Mouse (Mus musculus): ENCODE data around the gene Rsl24d1. TPM values are rescaled to one million over a fixed set of nuclear protein-coding genes. Genes with fewer than 3 reads are reported as not detected.
A peak's percentile ranks its signal among the peaks of the same experiment; 100 is the strongest.
"Not testable (repeated sequence)": the region's sequence is repeated elsewhere in the genome, so short reads cannot be mapped to it uniquely, and the experiment has no call there.

Rsl24d1 gene
- polyA plus RNA-seq, 1 experiment = 18.8 TPM

DNA sequence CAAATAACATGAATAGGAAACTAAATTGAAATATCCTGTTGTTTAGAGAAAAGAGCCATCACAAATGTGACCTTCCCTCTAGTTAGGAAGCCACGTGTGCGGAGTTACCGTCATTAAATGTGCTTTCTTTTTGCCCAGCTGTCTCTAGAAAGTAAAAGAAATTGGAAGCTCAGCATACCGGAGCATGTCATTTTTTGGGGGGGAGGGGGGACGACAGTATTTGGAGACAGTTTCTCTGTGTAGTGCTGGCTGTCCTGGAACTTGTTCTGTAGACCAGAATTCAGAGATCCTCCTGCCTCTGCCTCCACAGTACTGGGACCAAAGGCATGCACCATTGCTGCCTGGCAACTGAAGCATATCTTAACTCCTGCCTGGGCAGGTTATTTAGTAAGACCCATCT is 11.7 kb upstream of the Rsl24d1 start, which contains the start of gene Khdc3:
TSS of gene Khdc3 (plus strand) at position 301 of the 400 bp plus-strand sequence.
- DNase-seq (ENCODE audit: low read depth) = no peak

DNA sequence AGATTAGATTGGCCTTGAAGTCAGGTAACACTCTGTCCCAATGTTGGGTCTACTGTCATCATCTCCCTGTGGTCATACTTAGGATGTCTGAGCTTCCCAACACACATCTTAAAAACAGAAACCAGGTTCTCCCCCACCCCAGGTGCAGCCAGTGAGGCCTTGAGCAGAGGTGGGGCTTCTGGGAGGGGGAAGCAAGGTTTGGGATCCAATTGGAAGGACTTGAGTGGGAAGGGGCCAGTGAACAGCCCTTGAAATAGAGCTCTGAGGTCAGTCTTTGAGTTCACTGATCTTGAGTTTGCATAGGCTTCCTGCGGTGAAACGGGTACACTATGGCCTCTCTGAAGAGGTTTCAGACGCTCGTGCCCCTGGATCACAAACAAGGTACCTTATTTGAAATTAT is 11.0 kb upstream of the Rsl24d1 start, which contains the start of gene Gm20509:
TSS of gene Gm20509 (plus strand) at position 290 of the 400 bp plus-strand sequence.
- DNase-seq (ENCODE audit: low read depth) = no peak

DNA sequence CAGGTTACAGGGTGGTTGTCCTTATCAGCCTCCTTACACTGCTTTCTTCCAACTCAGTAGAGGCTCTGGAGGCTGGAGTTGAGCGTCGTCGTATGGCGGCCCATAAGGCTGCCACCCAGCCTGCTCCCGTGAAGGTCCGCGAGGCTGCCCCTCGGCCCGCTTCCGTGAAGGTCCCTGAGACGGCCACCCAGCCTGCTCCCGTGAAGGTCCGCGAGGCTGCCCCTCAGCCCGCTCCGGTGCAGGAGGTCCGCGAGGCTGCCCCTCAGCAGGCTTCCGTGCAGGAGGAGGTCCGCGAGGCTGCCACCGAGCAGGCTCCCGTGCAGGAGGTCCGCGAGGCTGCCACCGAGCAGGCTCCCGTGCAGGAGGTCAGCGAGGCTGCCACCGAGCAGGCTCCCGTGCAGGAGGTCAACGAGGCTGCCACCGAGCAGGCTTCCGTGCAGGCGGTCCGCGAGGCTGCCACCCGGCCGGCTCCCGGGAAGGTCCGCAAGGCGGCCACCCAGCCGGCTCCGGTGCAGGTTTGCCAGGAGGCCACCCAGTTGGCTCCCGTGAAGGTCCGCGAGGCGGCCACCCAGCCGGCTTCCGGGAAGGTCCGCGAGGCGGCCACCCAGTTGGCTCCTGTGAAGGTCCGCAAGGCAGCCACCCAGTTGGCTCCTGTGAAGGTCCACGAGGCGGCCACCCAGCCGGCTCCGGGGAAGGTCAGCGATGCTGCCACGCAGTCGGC is 9.9 kb upstream of the Rsl24d1 start:
- no peak for DNase-seq (ENCODE audit: low read depth)

- DNase-seq (ENCODE audit: low read depth) = no peak
Observed at GRCm38 (mm10) chr9:73103880-73104198, 9.4 kb upstream of the Rsl24d1 start.

- no peak for DNase-seq (ENCODE audit: low read depth)
Observed at GRCm38 (mm10) chr9:73105141-73105540, 8.1 kb upstream of the Rsl24d1 start.

DNA sequence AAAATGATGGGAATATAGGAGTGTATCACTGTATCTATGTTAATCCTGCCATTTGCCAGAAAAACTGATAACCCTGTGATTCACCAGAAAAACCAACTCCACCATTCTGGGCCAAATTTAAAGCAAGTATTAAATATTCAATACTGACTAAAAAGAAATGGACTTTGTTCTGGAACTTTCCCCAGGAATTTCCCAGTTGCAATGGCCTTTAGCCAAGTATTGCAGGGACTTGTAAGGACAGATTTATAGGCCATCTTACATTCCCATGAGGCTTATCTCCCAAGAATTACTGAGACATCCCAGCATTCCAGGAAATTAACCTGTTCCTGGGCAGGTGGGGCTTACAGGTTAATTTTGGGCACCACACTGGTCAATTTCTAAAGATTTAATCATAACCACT is 7.5 kb upstream of the Rsl24d1 start:
- DNase-seq (ENCODE audit: low read depth) = no peak

DNA sequence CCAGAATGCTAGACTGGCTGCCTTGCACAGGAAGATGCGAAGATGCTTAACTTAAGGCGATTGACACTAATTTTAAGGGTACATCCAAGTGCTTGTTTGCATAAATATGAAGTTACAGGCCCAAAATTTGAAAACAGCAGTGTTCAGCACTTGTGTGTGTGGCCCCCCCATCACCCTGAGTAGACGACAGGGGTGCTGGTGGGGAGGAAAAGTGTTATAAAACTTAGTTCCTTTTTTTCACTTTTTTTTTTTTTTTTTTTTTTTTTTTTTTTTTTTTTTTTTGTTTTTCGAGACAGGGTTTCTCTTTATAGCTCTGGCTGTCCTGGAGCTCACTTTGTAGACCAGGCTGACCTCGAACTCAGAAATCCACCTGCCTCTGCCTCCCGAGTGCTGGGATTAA is 3.5 kb downstream of the Rsl24d1 start:
- DNase-seq (ENCODE audit: low read depth) = not testable (repeated sequence)

GRCm38 (mm10) chr9:73118012-73118411 is 4.8 kb downstream of the Rsl24d1 start:
- no peak for DNase-seq (ENCODE audit: low read depth)

- DNase-seq (ENCODE audit: low read depth) = no peak
Observed at GRCm38 (mm10) chr9:73121735-73122134, 8.5 kb downstream of the Rsl24d1 start.

DNA sequence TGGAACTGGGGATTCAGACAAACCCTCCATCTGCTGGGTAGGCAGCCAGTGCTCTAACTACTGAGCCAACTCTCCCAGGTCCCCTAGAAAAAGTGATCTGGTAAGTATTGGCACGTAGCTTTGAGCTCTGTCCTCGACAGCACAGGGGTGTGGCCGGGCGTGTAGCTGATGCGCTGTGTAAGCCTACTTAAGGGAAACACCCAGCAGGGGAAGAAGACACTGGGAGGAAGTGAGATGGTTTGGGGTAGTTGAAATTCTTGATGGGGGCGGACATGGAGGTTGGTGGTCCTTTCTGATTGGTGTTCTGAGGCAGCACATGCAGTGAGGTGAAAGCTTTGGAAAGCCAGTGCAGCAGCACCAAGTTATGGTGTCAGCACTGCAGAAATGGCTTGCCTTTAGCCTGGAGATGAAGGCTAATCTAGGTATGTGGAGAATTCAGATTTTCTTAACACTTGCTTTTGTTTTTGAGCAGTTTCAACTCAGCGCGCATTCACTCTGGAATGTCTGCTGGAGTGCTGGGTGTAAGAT is 11.9 kb downstream of the Rsl24d1 start:
- no peak for DNase-seq (ENCODE audit: low read depth)

DNA sequence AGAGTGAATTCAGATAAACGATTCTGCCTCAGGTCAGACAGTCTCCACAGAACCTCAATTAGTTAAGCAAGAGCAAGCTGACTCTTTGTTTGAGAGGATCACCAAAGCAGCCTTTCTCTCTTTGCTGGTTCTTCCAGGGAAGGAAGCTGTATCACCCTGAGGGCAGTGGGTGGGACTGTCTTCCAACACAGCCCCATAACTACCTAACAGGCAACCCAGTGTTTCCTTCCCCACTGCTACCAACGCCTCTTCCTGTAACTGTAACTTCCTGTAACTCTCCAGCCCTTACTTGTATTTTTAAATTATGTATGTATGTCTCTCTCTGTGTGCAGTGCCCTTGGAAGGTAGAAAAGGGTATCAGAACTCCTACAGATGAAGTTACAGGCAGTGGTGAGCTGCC is 14.2 kb downstream of the Rsl24d1 start:
- no peak for DNase-seq (ENCODE audit: low read depth)

GRCm38 (mm10) chr9:73129875-73130274 is 16.6 kb downstream of the Rsl24d1 start:
- DNase-seq (ENCODE audit: low read depth) = no peak

DNA sequence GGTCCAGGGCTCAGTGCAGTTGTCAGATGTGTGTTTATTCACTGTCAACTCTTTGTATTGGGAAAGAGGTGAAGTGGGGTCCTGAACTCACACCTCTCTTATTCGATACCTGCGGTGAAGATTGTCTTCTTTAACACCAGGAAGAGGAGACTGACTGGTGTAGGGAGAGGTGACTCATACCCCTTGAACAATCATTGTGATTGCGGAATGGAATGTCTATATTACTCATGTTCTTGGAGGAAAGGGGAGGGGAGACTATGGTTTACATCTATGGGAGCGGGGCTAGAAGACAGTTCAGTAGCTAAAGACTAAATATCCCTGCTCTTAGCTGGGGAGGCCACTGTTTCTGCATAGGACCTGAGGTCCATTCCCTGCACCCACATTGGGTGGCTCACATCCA is 17.3 kb downstream of the Rsl24d1 start:
- DNase-seq (ENCODE audit: low read depth) = no peak

GRCm38 (mm10) chr9:73137341-73137886 is 24.2 kb downstream of the Rsl24d1 start:
- DNase-seq (ENCODE audit: low read depth) = no peak

DNA sequence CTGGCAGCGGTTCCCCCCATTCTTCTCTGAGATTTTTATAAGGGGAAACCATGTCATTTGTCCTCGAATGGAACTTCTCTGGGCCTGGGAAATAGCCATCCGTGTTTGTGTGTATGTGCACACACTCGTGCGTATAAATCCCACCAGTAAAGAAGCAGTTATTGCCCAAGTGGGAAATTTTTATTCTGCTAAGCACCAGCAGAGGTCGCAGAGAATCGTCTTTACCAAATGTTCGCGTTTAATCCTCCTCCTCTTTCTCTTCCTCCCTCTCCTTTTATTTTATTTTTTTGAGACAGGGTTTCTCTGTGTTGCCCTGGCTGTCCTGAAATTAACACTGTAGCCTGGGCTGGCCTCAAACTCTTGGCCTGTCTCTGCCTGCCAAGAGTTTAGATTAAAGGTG is 41.1 kb downstream of the Rsl24d1 start:
- DNase-seq (ENCODE audit: low read depth) = no peak

DNA sequence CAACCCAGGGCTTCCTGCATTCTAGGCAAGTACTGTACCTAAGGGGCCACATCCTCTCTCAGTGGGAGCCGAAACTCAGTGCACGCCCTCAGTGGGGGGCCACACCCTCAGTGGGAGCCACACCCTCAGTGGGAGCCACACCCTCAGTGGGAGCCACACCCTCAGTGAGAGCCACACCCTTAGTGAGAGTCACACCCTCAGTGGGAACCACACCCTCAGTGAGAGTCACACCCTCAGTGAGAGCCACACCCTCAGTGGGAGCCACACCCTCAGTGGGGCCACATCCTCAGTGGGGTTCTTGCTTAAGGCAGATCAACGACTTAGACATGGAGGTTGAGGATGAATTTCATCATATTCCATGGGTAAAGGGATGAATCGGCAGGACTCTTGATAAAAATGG is 44.7 kb downstream of the Rsl24d1 start:
- DNase-seq (ENCODE audit: low read depth) = no peak

GRCm38 (mm10) chr9:73159265-73159664 is 46.0 kb downstream of the Rsl24d1 start:
- DNase-seq (ENCODE audit: low read depth) = no peak

GRCm38 (mm10) chr9:73162571-73163333 is 49.5 kb downstream of the Rsl24d1 start:
- peak; percentile 3 for DNase-seq (ENCODE audit: low read depth)

DNA sequence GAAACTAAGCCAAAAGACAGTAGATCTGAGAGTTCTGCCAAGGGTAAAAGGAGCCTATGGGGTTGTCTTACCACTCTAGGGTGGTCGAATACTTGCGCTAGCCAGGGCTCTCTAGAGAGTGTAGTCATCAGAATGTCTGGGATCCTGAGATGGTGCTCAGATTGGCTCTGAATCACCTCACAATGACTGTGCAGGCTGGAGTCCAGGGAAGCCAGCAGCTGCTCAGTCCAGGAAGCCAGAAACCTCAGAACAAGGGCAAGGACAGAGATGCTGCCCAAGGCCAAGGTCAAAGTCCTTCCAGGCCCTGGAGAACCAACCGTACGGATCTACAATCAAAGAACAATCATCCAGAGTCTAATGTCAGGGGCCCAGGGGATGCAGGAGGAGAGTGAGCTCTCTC is 52.4 kb downstream of the Rsl24d1 start:
- DNase-seq (ENCODE audit: low read depth) = no peak
